33 mouse cellular contexts compared by ENCODE assay signal in the genomic region with DNA sequence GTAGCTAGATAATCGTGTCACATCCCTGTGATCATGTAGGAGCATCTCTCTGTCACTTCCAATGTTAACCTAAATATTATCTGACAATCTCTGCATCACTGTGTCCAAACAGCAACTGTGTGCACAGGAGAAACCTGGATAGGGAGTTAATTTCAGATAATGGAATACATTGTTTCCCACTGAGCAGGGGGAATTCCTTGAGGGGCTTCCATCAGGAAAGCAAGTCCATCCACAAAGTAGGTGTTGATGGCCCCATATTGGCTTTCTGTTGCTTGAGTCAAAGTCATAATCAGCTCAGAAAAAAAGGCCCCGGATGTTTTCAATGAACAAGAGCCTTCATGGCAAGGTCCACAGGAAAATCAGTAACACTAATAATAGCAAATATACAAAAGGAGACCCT. TPM values are rescaled to one million over a fixed set of nuclear protein-coding genes. Genes with fewer than 3 reads are reported as not detected.
"Had no signal": no experiment of that assay in that cellular context is flagged by ENCODE, and none has a peak within 500 bp of the region (broad histone marks: within the 10 kb centered on the region; RNA-seq: fewer than 3 reads in every experiment).

No protein-coding gene starts in this region.

- DNase-seq: gastrocnemius, adult 2 months; gastrocnemius, postnatal 10 days; gastrocnemius, postnatal 25 days; heart, adult 18-20 months; heart, postnatal 10 days; heart, postnatal 4 days; kidney, adult 18-20 months; kidney, adult 9 months; kidney, postnatal 14 days; kidney, postnatal 36 days; layer of hippocampus, adult 9-11 months; layer of hippocampus, postnatal 36 days had no signal

- H3K4me1 ChIP-seq: heart, embryonic 10.5 days; heart, embryonic 12.5 days; hindbrain, embryonic 10.5 days; hindbrain, embryonic 12.5 days; intestine, embryonic 15.5 days; kidney, embryonic 15.5 days; limb, embryonic 13.5 days; limb, embryonic 15.5 days; liver, embryonic 12.5 days had no signal

- H3K4me3 ChIP-seq: gastrocnemius, adult 2 months; heart, embryonic 10.5 days; heart, embryonic 12.5 days; hindbrain, embryonic 10.5 days; hindbrain, embryonic 12.5 days; intestine, embryonic 15.5 days; kidney, embryonic 15.5 days; limb, embryonic 13.5 days; limb, embryonic 15.5 days; liver, embryonic 12.5 days had no signal

- H3K27ac ChIP-seq: gastrocnemius, adult 2 months; heart, embryonic 10.5 days; hindbrain, embryonic 10.5 days; hindbrain, embryonic 12.5 days; hindbrain, embryonic 14.5 days; intestine, embryonic 15.5 days; kidney, embryonic 15.5 days; kidney, postnatal 0 days; limb, embryonic 13.5 days; limb, embryonic 15.5 days; liver, embryonic 12.5 days; liver, embryonic 14.5 days had no signal

RNA-seq across cellular contexts. Expression of gene Olfm3, which starts 26.9 kb away (rescaled TPM):
- total RNA-seq: gastrocnemius, adult 2 months; gastrocnemius, postnatal 25 days; gastrocnemius, postnatal 4 days; granulocyte monocyte progenitor cell, adult 5-6 weeks; heart, adult 18-20 months; heart, adult 8-10 months; heart, postnatal 10 days; heart, postnatal 25 days; heart, postnatal 4 days had no signal
- polyA plus RNA-seq: heart, embryonic 10.5 days; heart, embryonic 12.5 days; heart, embryonic 14.5 days; inflammation-experienced regulatory T-cells, adult 6 months; intestine, postnatal 0 days; large intestine, adult 2 months; limb, embryonic 11.5 days; liver, embryonic 12.5 days; liver, embryonic 14.5 days had no signal
